Mouse (Mus musculus): ENCODE results near the gene Wfdc5.

GRCm38 (mm10) chr2:164228361-164229070, 46.0 kb upstream of the Wfdc5 start:
- TF ChIP-seq GATA1 (IDR thresholded peaks at IDR 0.05; ENCODE audit: borderline replicate concordance, low read length) (no peak), FLI1 (IDR thresholded peaks at IDR 0.05; ENCODE audit: low read length) (no peak)
